ENCODE assay signal across 14 mouse cellular contexts in the genomic region with DNA sequence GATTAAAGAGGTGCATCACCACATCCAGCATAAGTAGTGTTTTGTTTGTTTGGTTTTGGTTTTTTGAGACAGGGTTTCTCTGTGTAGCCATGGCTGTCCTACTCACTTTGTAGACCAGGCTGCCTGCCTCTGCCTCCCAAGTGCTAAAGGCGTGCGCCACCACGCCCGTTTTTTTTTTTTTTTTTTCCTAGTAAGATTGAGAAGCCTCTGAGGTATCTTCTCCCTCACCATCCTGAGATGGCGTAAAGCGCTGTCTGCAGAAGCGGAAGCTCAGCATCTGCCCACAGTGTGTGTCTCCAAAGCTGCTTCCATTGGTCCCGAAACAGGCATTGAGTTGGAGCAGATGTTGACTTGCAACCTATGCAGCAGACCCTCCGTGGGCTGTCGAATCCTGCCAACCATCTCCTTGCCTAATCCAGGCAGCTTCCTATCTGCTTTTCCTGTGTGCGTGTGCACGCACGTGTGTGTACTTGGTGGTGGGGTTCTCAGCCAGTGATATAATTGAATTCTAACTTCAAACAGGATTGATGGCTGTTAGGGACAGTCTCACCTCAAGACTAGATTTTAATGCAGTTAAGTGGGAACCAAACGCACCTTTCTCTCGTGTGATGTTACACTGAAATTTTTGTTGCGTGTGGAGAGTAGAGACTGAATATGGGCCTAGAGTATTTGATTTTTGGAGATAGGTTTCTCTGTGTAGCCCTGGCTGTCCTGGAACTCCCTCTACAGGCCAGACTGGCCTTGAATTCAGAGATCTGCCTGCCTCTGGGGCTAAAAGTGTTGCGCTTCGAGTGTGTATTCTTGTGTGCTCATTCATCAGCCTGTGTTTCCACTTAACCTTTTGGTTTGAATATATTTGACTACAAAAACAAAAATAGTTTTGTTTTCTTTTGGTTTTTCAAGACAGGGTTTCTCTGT. TPM values are rescaled to one million over a fixed set of nuclear protein-coding genes. Genes with fewer than 3 reads are reported as not detected.
DNase-seq lines count a peak whose midpoint lies in the region; ATAC-seq and TF ChIP-seq lines count a peak whose summit lies in the region.
"Had no signal": no experiment of that assay in that cellular context is flagged by ENCODE, and none has a peak within 500 bp of the region (broad histone marks: within the 10 kb centered on the region; RNA-seq: fewer than 3 reads in every experiment).

No protein-coding gene starts in this region.

- no peak overlapping the region for H3K9ac ChIP-seq in intestine, postnatal 0 days (ENCODE audit: low read depth, low read length)
- H3K9ac ChIP-seq in intestine, embryonic 16.5 days (ENCODE audit: low read depth, low read length), result no peak overlapping the region
- no peak overlapping the region for H3K9ac ChIP-seq in liver, embryonic 14.5 days (replicated peaks)
- H3K9ac ChIP-seq in heart, embryonic 12.5 days, result no peak overlapping the region
- H3K9ac ChIP-seq: limb, embryonic 13.5 days had no signal

- no peaks in the 10 kb centered on the region for H3K9me3 ChIP-seq in intestine, postnatal 0 days (ENCODE audit: control insufficient read depth)
- H3K9me3 ChIP-seq in intestine, embryonic 16.5 days (ENCODE audit: control insufficient read depth, low read length), result no peaks in the 10 kb centered on the region
- H3K9me3 ChIP-seq in E14TG2a.4 (ENCODE audit: low read length), result no peaks in the 10 kb centered on the region
- H3K9me3 ChIP-seq in liver, embryonic 14.5 days (ENCODE audit: control insufficient read depth, low read length), result no peaks in the 10 kb centered on the region
- H3K9me3 ChIP-seq in heart, embryonic 12.5 days (replicated peaks), result no peaks in the 10 kb centered on the region
- H3K9me3 ChIP-seq: embryonic facial prominence, embryonic 10.5 days; limb, embryonic 13.5 days; megakaryocyte, embryonic 14.5 days had no signal

- peaks cover 18% of the 10 kb centered on the region; the same call in 1 of the 2 replicates for H3K36me3 ChIP-seq in intestine, postnatal 0 days (ENCODE audit: control insufficient read depth, insufficient read depth)
- H3K36me3 ChIP-seq in intestine, embryonic 16.5 days (ENCODE audit: control insufficient read depth, insufficient read depth, low read length), result peaks cover 3% of the 10 kb centered on the region; the same call in 1 of the 2 replicates
- H3K36me3 ChIP-seq in E14TG2a.4 (ENCODE audit: insufficient read depth, low read length), result peaks cover 35% of the 10 kb centered on the region
- H3K36me3 ChIP-seq in liver, embryonic 14.5 days (replicated peaks; ENCODE audit: control insufficient read depth, insufficient read depth, low read depth), result peaks cover 33% of the 10 kb centered on the region
- peaks cover 29% of the 10 kb centered on the region for H3K36me3 ChIP-seq in heart, embryonic 12.5 days

- no peak overlapping the region for H3K4me3 ChIP-seq in intestine, postnatal 0 days (ENCODE audit: low read depth, low read length)
- no peak overlapping the region for H3K4me3 ChIP-seq in intestine, embryonic 16.5 days (ENCODE audit: low read length)
- no peak overlapping the region for H3K4me3 ChIP-seq in E14TG2a.4 (replicated peaks; ENCODE audit: low read length)
- no peak overlapping the region for H3K4me3 ChIP-seq in liver, embryonic 14.5 days (ENCODE audit: insufficient read depth in 1 of 2, low read depth in 2 of 2, low read length in 2 of 2)
- H3K4me3 ChIP-seq in heart, embryonic 12.5 days, result no peak overlapping the region
- H3K4me3 ChIP-seq: embryonic facial prominence, embryonic 10.5 days; limb, embryonic 13.5 days; megakaryocyte, embryonic 14.5 days had no signal

- WGBS in intestine, postnatal 0 days, result 58% methylated on average over 18 of the region's 18 CpGs
- whole genome bisulfite sequencing in intestine, embryonic 16.5 days, result 66% methylated on average over 18 of the region's 18 CpGs
- 43% methylated on average over 18 of the region's 18 CpGs for WGBS in liver, embryonic 14.5 days (ENCODE audit: insufficient replicate concordance)
- 68% methylated on average over 18 of the region's 18 CpGs for WGBS in heart, embryonic 12.5 days

- H3K27ac ChIP-seq in intestine, postnatal 0 days (ENCODE audit: low read depth, low read length), result no peak overlapping the region
- no peak overlapping the region for H3K27ac ChIP-seq in intestine, embryonic 16.5 days (ENCODE audit: low read length)
- H3K27ac ChIP-seq in liver, embryonic 14.5 days, result no peak overlapping the region
- H3K27ac ChIP-seq in heart, embryonic 12.5 days (ENCODE audit: poor library complexity, severe bottlenecking), result no peak overlapping the region
- H3K27ac ChIP-seq: embryonic facial prominence, embryonic 10.5 days had no signal

- TF ChIP-seq EP300 in liver, embryonic 14.5 days (IDR thresholded peaks at IDR 0.05; ENCODE audit: low read depth), result no peak

- H3K4me2 ChIP-seq in intestine, postnatal 0 days (replicated peaks; ENCODE audit: low read depth), result no peak overlapping the region
- H3K4me2 ChIP-seq in intestine, embryonic 16.5 days (ENCODE audit: low read depth, low read length), result no peak overlapping the region
- H3K4me2 ChIP-seq in liver, embryonic 14.5 days (ENCODE audit: low read depth), result no peak overlapping the region
- no peak overlapping the region for H3K4me2 ChIP-seq in heart, embryonic 12.5 days
- H3K4me2 ChIP-seq: heart, embryonic 11.5 days; limb, embryonic 13.5 days had no signal

- H3K4me1 ChIP-seq in intestine, postnatal 0 days (replicated peaks; ENCODE audit: control insufficient read depth, insufficient read depth, low read length), result no peaks in the 10 kb centered on the region
- no peaks in the 10 kb centered on the region for H3K4me1 ChIP-seq in intestine, embryonic 16.5 days (ENCODE audit: control insufficient read depth, insufficient read depth, low read length)
- H3K4me1 ChIP-seq in E14TG2a.4 (replicated peaks; ENCODE audit: low read depth, low read length), result peaks cover 34% of the 10 kb centered on the region
- peaks cover 5 to 9% of the 10 kb centered on the region in 2 experiments; a peak in 2 of 4 replicates for H3K4me1 ChIP-seq in liver, embryonic 14.5 days (replicated peaks; ENCODE audit: control insufficient read depth in 2 of 2, insufficient read depth in 2 of 2, low read length in 1 of 2)
- peaks cover 11% of the 10 kb centered on the region for H3K4me1 ChIP-seq in heart, embryonic 12.5 days (replicated peaks)
- H3K4me1 ChIP-seq: embryonic facial prominence, embryonic 10.5 days; limb, embryonic 13.5 days had no signal

- TF ChIP-seq CTCF in intestine, postnatal 0 days (IDR thresholded peaks at IDR 0.05; ENCODE audit: low read depth), result peak; percentile 48
- TF ChIP-seq CTCF in E14TG2a.4 (conservative IDR thresholded peaks at IDR 0.05; ENCODE audit: low read length), result peak; percentile 33
- TF ChIP-seq CTCF in liver, embryonic 14.5 days (IDR thresholded peaks at IDR 0.05; ENCODE audit: low read depth), result peak; percentile 36; the same call in 1 of the 2 replicates

- no peak for ATAC-seq in intestine, postnatal 0 days
- ATAC-seq in intestine, embryonic 16.5 days, result no peak
- ATAC-seq in common myeloid progenitor, adult 5-6 weeks (replicated peaks; ENCODE audit: low read depth, poor library complexity, severe bottlenecking), result 0 out of 2 replicates have a peak, but pooled peaks have one; percentile 1
- peak; percentile 27 for ATAC-seq in liver, embryonic 14.5 days (ENCODE audit: insufficient read depth)
- ATAC-seq in heart, embryonic 12.5 days (ENCODE audit: insufficient number of reproducible peaks, low FRiP score), result no peak

- no peak for DNase-seq in liver, embryonic 14.5 days (ENCODE audit: low read depth in 3 of 3, low spot score in 3 of 3)
- DNase-seq in yolk sac, embryonic 10.5 days (ENCODE audit: low spot score), result no peak
- DNase-seq: adrenal gland, postnatal 14 days; kidney, adult 18-20 months; thymus, postnatal 36 days had no signal

- H3K27me3 ChIP-seq in intestine, postnatal 0 days (replicated peaks; ENCODE audit: control insufficient read depth, insufficient read depth, low read length), result no peaks in the 10 kb centered on the region
- H3K27me3 ChIP-seq in intestine, embryonic 16.5 days (replicated peaks; ENCODE audit: control insufficient read depth, insufficient read depth, low read length), result no peaks in the 10 kb centered on the region
- no peaks in the 10 kb centered on the region for H3K27me3 ChIP-seq in E14TG2a.4 (ENCODE audit: insufficient read depth, low read length)
- H3K27me3 ChIP-seq in liver, embryonic 14.5 days (ENCODE audit: control insufficient read depth, insufficient read depth, low read length), result no peaks in the 10 kb centered on the region
- no peaks in the 10 kb centered on the region for H3K27me3 ChIP-seq in heart, embryonic 12.5 days (replicated peaks)
- H3K27me3 ChIP-seq: limb, embryonic 13.5 days; megakaryocyte, embryonic 14.5 days had no signal

RNA-seq across cellular contexts. Expression of gene Slc25a3, which starts 19.7 kb away (rescaled TPM):
- polyA plus RNA-seq in intestine, postnatal 0 days (2015; fragmentation: Nextera tagmentation; extraction: Ambion mirVana), result 1,127 and 1,178 TPM in 2 replicates
- 743 and 812 TPM in 2 replicates for polyA plus RNA-seq in intestine, embryonic 16.5 days (2015; fragmentation: Nextera tagmentation; extraction: Ambion mirVana)
- 238 and 276 TPM in 2 replicates for total RNA-seq in common myeloid progenitor, adult 5-6 weeks (2017)
- polyA plus RNA-seq in liver, embryonic 14.5 days (2012; rRNA removed), result 121 and 190 TPM in 2 replicates
- 207 and 223 TPM in 2 replicates for polyA plus RNA-seq in liver, embryonic 14.5 days (2014; fragmentation: Nextera tagmentation; extraction: Ambion mirVana)
- polyA plus RNA-seq in heart, embryonic 12.5 days (2016; fragmentation: Nextera tagmentation; extraction: Ambion mirVana), result 782 and 785 TPM in 2 replicates

RNA-seq across cellular contexts. Expression of gene Tmpo, which starts 37.5 kb away (rescaled TPM):
- polyA plus RNA-seq in intestine, postnatal 0 days (2015; fragmentation: Nextera tagmentation; extraction: Ambion mirVana), result 57.7 and 59.7 TPM in 2 replicates
- polyA plus RNA-seq in intestine, embryonic 16.5 days (2015; fragmentation: Nextera tagmentation; extraction: Ambion mirVana), result 110 and 111 TPM in 2 replicates
- 529 and 544 TPM in 2 replicates for total RNA-seq in common myeloid progenitor, adult 5-6 weeks (2017)
- polyA plus RNA-seq in liver, embryonic 14.5 days (2012; rRNA removed), result 79.8 and 111 TPM in 2 replicates
- polyA plus RNA-seq in liver, embryonic 14.5 days (2014; fragmentation: Nextera tagmentation; extraction: Ambion mirVana), result 116 and 130 TPM in 2 replicates
- 203 and 212 TPM in 2 replicates for polyA plus RNA-seq in heart, embryonic 12.5 days (2016; fragmentation: Nextera tagmentation; extraction: Ambion mirVana)

Comparison
In these comparisons a context has a peak if more than half of its experiments do, and no peak if none do; other contexts are left out.
1. ATAC-seq: peak in common myeloid progenitor, adult 5-6 weeks (single experiment) and liver, embryonic 14.5 days (single experiment); none in intestine, postnatal 0 days (single experiment), intestine, embryonic 16.5 days (single experiment) and heart, embryonic 12.5 days (single experiment).
2. Peak in every context shown above with its lines, with median percentiles within 50 percentile points of each other: CTCF ChIP-seq.